Mouse (Mus musculus) ES-CJ7 (cell line): ENCODE measurements at regions not wholly inside any gene's neighbourhood (a gene's known extent, or its start where the extent isn't known, plus 50 kb on each side); places are given as distances from the start of the nearest gene placed in this dataset.
A peak's percentile ranks its signal among the peaks of the same experiment; 100 is the strongest.

Source experiments
- DNase-seq: peaks from one replicate; pipeline ENCODE4 v3.0.0; 2011; ENCODE audit warnings: low read depth, low spot score

DNA sequence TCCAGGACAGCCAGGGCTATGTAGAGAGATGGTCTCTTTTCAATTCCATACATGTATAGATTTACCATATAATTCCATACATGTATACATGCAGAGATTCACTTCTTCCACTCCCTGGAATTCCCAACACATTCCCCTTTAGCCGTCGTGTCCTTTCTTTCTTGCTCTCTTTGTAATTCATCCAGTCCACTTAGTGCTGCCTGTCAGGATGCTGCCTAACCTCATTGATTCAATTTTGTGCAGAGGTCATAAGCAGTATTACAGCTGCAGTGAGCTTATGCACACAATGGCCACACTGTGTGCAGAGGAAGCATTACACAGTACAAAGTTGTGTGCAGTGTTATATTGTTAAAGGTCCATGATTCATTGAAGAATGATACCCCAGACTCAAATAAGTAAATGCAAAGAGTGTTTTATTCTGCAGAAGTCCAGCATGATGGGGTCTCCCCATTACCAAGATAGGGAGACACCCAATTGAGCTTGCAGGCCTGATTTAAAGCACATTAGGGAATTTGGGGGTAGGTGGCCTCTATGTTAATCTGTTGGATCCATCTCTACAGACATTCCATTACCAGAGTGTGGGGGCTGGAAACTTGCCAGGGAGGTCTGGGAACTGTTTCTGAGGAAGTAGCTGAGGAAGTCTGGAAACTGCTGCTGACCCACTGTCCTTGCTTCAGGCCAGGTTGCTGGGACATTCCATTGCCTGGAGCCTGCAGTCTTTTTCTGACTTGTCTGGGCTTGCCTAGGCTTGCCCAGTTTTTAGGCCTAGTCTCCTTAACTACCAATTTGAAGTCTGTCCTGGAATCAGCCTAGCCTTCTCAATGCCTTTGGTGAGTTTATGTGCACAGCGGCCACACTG lies 72.8 kb downstream of the Fam161a start:
- peak; percentile 69 for DNase-seq

DNA sequence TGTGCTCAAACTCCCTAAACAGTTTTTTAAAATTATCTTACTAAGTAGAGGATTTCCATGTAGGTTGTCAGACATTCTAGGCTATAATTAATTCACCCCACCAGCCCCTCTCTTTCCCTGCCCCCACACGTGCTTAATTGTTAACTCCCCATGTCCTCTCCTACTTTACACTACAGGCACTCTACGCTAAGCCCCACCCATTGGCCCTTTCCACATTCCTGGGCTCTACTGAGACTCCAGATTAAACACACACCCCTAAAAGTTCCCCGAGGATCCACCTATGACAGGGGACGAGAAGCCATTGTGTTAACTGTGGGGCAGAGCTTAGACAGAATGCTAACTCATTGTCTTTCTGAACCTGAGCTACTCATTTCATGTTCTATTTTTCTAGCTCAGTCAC lies 74.3 kb downstream of the Fam161a start:
- DNase-seq = peak; percentile 66

DNA sequence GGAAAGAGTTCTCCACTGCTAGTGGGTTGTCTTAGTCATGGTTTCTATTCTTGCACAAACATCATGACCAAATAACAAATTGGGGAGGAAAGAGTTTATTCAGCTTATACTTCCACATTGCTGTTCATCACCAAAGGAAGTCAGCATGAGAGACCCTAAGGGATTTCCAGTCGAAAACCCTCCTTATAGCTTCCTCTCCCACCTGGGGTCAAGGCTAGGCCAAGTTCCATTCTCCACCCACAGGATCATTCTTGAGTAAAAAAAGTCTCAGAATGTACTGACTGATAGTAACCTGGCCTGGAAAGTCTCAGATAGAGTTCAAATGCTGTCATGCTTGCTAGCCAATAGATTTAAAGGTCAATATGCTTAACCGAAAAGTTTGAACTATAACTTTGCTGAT lies 76.5 kb downstream of the Fam161a start:
- DNase-seq = peak; percentile 51

DNA sequence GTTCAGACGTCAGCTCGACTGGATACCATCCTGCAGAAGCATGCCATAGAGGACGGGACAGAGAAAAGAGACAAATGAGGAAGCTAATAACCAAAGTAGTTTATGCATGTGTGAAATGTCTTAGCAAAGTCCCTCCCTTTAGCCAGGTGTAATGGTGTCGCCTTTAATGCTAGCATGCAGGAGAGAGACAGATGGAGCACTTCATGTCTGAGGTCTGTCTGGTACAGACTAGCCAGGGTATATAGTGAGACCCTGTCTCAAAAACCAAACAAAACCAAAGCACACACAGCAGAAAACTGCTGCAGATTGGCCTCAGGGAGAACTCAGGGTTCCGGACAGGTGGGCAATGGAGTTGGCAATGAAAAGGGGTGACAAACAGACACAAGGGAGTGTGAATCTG lies 88.0 kb downstream of the Fam161a start:
- peak; percentile 33 for DNase-seq

DNA sequence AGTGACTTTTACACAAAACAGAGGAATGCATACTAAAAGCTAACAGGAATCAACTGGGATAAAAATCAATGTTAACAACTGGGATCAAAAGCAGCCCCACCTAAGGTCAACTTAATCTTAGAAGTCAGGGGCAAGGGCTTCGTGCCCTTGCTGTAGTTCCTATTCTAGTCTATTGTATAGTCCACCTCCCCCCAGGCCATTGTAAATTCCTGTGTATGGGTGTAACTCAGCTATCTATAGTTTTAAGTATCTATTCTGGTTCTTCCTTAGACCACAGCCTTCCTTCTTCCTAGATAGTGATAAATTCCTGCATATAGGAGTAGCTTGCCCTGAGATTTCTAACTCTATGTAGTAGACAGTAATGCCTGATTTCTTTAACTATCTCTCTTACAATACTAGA lies 88.4 kb downstream of the Fam161a start:
- DNase-seq = peak; percentile 79

DNA sequence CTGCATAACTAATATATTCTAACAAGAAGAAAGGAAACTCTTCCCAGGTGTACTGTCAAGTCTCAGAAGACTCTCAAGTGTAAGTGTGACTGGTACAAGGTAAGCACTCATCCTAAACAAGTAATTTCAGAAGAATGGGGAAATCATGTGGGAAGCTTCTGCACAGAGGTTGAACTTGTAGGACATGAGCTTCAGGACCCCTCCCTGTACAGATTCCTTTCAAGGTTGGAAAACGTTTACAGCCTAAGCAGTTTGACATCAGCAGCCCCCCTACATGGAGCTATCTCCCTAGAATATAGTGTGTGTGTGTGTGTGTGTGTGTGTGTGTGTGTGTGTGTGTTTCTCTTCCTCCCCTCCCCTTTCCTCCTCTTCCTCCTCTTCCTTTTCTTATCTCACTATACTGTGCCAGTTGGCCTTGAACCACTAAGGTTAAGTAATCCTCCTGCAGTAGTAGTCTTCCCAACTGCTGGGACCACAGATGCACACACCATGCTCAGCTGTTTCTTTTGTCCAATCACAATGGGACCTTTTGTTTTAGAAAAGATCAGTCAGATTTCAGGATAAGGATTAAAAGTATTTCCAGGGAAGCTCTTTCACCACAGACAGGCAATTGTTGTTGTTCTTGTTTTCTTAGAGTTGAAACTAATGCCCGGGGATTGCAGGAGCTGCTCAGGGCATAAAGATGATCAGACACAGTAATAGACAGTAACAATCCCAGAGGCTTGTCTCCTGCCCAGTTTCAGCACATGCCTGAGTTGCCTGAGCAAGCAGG lies 89.3 kb downstream of the Fam161a start:
- DNase-seq = peak; percentile 44

DNA sequence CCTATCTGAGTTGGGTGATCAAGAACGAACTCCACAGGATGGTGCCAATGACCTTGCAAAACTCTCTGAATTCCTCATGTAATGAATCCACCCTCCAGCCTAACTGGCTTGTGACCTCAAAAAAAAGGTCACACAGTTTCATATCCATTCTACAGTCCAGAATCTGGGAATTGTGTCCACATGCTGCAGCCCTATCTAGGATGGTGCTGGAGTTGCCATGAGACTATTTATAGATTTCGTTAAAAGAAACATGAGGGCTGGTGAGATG lies 89.8 kb downstream of the Fam161a start:
- peak; percentile 62 for DNase-seq

DNA sequence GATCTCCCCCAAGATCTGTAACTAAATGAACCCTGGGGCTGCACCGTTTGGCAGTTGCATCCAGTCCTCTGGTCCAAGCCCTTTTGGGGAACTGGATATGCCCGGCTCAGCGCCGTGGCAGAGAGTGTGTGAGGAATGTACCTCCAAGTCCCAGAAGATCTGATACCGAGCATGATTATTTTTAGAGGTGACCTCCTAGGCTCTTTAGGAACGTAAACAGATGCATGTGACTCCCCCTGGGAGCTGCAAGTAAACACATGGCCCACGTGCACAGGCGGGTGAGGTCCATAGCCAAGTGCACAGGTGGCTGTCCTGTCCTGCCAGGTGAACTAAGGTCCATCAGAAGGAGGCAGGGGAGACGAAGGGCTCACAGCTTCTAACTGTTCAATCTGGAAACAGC lies 107.3 kb downstream of the Fam161a start:
- DNase-seq = no peak

DNA sequence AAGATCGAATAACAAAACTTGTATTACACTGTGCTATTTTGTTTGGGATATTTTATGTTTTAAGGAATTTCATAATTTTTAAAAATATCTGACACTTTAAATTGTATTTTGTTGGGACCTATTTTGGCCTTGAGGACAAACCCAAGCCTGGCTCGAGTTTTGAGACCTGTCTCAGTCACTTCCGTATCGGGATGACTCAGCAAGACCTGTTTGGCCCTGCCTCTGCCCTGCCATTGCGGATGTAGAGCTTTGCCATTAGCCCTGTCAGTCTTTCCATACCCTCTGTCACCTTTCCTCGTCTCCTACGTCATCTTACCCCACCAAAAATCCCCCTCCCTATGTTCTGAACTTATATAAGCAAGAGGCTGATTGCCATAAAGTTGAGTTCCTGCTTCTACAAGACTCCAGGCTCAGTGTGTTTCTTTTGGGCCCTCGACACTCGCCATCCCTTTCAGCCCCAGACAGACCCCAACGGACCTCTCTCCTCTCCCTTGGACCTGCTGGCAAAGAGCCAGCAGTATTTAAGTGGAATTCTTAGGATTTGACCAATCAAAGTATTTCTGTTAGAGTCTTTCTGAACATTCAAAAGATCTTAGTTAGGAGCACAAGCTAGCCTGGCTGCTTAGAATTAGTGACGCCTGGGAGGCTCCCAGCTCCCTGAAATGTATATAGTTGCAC lies 113.3 kb downstream of the Fam161a start:
- DNase-seq = peak; percentile 68

DNA sequence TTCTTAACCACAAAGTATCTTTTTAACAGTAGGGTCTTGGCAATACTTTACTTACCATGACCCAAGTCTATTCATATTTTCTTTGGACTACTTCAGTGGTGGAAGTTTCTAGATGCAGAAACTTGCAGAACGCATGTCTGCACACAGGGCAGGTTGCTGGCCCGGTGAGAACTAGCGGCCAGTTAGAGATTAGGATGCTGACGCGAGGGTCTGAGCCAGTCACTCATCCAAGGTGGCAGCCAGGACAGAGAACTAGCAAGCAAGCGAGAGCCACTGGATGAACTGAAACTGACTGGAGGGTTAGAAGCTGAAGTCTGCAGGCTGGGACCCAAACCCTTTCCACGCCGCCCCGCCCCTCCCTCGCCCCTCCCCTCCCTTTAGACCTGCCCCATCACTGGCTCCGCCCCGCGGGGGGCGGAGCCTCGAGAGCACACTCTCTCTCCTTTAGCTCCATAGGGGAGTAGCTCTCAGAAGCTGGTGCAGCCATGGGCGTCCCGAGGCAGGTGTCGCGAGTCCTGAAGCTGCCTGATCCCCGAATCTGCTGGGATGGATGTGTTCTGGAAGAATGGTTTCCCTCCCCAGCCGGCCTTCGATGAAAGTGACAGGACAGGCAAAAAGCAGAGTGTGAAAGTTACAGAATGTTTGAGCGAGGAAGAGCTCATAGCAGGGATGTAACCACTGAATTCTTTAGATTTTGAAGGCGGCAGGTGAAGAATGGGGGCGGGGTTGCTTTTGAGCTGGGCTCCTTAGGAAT lies 117.0 kb downstream of the Fam161a start:
- peak; percentile 92 for DNase-seq

DNA sequence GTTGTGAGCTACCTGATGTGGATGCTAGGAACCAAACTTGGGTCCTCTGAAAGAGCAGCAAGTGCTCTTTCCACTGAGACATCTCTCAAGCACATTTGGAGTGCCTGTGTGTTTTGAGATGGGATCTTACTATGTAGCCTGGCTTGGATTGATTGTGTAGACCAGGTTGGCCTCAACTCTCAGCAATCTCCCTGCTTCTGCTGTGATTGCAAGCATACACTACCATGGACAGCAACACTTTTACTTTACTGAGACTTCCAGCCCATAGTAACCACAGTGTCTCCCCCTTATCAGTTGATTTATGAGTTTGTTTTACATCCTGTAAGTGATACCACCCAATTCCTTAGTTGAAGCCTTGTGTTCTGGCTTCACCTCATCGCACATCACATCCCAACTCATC lies 123.8 kb downstream of the Fam161a start:
- DNase-seq = no peak

DNA sequence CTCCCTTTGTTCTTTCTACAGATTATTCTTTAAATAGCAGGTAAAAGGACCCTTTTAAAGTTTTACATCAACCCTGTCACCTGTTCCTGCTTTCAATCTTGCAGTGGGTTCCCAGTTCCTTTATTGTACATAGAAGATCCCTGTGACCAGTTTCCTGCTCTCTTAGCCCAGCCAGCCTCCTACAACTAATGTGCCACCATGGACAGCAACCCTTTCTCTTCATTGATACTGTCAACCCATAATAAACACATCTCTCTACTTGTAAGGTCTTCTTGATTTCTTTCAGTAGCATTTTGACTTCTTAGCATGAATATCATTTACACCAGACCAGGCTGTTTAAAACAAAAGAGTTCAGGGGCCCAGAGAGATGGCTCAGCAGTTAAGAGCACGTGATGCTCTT lies 124.2 kb upstream of the Xpo1 start:
- no peak for DNase-seq

DNA sequence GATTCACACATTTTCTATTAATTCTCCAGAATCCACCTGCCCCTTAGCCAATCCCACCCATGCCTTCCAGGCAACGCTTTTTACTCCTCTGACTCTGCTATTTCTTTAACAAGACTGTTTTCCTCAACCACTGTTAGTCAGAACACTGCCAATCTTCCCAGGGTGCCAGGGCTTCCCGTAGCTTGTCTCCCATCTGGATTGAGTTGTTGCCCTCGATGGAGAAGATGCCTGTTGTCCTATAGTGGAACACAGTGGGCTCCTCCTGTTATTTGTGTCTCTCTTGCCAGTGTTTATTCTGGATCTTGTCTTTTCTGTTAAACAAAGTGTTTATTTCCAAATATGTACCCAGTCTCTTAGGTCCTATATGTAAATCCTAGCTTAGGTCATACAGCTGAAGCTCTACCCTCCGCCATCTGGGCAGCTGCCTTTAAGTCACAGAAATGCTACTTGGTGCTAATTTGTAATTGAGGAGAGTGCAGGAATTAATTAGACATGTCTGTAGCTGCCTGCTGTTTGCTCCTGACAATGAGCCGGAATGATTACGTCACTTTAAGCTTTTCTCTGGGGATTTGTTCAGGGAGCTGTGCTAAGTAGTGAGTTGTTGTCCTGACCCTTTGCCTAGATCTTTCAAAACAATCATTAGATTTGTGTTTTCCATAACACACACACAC lies 115.3 kb upstream of the Xpo1 start:
- DNase-seq = no peak

DNA sequence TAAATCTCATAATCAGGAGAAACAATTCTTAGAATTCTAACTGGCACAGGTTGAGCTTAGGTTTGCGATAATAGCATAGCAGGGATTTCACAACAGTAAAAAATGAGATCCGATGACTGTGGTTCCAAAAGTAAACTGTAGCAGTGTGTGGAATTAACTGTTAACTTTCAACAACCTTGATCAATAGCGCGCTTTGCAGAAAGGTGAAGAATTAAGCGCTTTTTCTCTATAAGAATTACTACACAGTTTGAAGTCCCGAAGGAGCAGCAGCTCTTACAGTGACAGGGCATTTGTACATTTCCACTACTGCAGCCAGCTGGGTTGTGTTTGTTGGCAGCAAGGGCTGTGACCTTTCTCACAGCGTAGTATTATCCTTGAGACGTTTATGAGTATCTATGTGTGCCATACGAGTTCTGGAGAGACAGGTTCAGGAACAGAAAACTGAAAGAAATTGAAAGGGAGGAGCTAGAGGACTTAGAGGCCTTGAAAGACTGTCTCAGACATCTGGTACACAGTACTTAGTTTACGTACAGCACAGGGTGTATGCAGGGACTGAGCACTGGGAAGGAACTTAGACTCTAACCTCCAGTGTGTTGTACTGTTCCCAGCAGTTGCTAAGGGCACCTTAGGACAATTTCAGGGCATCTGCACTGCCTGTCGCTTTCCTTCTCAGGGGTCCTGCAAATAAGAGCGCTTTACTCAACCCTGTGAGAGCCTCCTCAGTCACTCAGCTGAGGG lies 114.6 kb upstream of the Xpo1 start:
- DNase-seq = no peak

DNA sequence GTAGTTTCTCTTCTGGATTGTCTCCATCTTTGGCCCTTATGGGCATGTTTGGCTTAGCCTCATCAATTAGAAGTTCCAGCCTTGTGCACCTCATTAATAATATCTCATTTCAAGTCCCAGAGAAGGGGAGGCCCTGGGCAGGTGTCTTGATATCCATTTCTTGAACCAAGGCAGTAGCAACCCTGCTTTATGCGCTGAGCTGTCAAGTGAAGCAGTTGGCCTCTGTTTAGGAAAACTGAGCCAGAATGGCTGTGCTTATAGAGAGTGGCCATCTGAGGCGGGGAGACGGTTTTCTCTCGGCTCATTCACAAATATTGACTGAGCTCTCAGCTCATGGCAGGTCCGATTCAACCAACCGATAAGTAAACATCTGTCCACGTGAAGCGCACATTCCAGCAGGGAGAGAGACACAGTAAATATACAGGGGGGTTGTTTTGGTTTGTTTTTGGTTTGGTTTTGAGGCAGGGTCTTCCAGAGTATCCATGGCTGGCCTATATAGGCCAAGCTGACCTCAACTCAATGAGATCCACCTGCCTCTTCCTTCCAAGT lies 107.7 kb upstream of the Xpo1 start:
- DNase-seq = no peak

DNA sequence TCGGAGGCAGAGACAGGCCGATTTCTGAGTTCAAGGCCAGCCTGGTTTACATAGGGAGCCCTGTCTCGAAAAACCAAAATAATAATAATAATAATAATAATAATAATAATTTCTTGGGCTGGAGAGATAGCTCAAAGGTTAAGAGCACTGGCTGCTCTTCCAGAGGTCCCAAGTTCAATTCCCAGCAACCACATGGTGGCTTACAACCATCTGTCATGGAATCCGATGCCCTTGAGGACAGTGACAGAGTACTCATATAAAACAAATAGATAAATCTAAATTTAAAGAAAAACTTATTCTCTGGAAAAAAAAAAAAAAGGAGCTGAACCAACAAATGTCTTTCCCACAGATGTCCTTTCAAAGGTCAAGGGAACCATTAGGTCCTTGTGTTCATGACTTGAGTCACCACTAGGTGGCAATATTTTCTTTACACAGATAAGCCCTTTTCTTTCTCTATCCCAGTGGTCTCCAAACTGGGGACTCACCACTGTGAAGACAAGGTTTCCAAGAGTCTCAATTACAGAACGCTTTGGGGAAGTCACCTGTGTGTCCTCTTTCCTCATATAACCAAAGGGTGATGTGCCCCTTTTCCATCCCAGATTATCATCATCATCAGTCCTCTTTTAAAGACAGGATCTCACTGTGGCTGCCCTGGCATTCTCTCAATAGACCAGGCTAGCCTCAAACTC lies 106.1 kb upstream of the Xpo1 start:
- DNase-seq = peak; percentile 80

DNA sequence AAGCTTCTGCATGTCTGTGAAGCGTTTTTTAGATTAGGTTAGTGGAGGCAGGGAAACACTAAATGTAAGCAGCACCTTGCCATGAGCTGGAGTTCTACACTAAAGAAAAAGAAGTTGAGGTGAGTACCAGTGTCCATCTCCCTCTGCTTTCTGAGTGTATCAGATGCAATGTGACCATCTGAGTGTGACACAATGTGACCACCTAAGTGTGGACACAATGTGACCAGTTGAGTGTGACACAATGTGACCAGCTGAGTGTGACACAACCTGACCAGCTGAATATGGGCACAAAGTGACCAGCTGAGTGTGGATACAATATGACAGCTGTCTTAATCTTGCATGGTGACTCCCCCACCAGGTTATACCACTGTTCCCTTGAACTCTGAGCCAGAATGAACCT lies 101.0 kb upstream of the Xpo1 start:
- no peak for DNase-seq

DNA sequence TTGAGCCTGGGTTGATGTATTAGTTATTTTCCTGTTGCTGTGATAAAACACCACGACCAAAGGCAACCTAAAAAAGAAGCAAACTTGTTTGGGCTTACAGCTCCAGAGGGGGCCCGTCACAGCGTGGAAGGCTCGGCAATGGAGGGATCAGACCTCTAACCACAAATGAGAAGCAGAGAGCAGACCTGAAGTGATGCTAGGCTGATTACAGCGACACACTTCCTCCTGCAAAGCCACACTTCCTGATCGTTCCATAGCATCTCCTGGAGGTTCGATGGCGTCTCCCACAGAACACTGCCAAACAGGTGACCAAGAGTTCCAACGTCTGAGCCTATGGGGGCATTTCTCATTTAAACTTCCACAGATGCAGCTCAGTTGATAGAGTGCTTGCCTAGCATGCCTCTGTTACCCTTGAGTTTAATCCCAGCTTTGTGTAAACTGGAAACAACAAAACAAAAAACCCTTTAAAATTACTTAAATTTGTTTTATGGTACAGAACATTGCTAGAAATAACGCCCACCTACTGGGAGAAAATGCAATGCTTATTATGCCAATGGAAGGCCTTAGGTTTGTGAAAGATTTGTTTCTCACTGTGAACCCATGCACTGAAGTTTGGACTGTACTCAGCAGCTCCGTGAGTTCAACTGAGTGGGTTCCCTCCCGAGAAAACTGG lies 87.2 kb upstream of the Xpo1 start:
- DNase-seq = no peak

DNA sequence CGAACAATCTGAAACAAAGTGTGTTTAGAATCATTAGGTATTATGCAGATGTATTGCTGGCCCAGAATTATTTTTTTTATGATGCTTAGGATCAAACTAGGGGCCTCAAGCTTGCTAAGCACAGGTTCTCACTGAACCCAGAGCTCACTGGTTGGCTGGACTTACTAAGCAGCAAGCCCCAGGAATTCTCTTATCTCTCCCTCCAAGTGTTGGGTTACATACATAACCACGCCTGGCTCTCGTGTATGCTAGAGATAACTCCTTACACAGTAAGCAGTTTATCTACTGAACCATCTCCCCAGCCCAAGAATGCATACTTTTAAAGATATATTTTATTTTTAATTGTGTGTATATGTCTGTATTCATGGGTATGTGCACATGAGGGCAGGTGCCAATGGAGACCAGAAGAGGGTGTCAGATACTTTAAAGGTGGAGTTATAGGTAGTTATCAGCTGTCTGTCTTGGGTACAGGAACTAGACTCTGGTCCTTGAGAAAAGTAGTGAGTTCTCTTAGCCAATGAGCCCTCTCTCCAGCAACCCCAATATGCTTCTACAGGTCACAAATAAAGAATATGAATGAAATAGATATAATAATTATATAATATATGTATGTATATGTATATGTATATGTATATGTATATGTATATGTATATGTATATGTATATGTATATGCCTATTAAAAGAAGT lies 86.0 kb upstream of the Xpo1 start:
- DNase-seq = no peak
